Mouse (Mus musculus): ENCODE data around the gene Per1.

The Per1 gene

GRCm38 (mm10) chr11:69128426-69129122 is 33.6 kb downstream of the Per1 start:
- in situ Hi-C loops (cut with MboI): loop anchor here (10.0 kb wide), 1 partner anchor 224 kb away; the partner anchor contains the start of gene Rpl26

GRCm38 (mm10) chr11:69133566-69133922 is 38.5 kb downstream of the Per1 start:
- in situ Hi-C loops (cut with MboI): no loop called here

- in situ Hi-C loops (cut with MboI): no loop called here
Measured at GRCm38 (mm10) chr11:69133923-69134621, 39.1 kb downstream of the Per1 start.

GRCm38 (mm10) chr11:69134622-69134968 is 39.6 kb downstream of the Per1 start:
- in situ Hi-C loops (cut with MboI): no loop called here

- in situ Hi-C loops (cut with MboI): no loop called here
Measured at GRCm38 (mm10) chr11:69135361-69135760, 40.3 kb downstream of the Per1 start.

GRCm38 (mm10) chr11:69147546-69147945 is 52.5 kb downstream of the Per1 start:
- in situ Hi-C loops (cut with MboI): no loop called here

GRCm38 (mm10) chr11:69148451-69148960 is 53.5 kb downstream of the Per1 start:
- in situ Hi-C loops (cut with MboI): no loop called here

GRCm38 (mm10) chr11:69149728-69150127 is 54.7 kb downstream of the Per1 start:
- in situ Hi-C loops (cut with MboI): no loop called here

GRCm38 (mm10) chr11:69150444-69150843 is 55.4 kb downstream of the Per1 start:
- in situ Hi-C loops (cut with MboI): no loop called here

- in situ Hi-C loops (cut with MboI): no loop called here
Measured at GRCm38 (mm10) chr11:69151004-69151403, 56.0 kb downstream of the Per1 start.

GRCm38 (mm10) chr11:69153831-69154230 is 58.8 kb downstream of the Per1 start:
- in situ Hi-C loops (cut with MboI): no loop called here

GRCm38 (mm10) chr11:69155351-69155750 is 60.3 kb downstream of the Per1 start:
- in situ Hi-C loops (cut with MboI): no loop called here

- in situ Hi-C loops (cut with MboI): no loop called here
Measured at GRCm38 (mm10) chr11:69156800-69157199, 61.8 kb downstream of the Per1 start, which contains the start of gene Alox12b. Alox12b (plus strand) TSS chr11:69156989.
